Mouse (Mus musculus) CH12.LX (cell line): ENCODE data around the gene AC134908.4. TPM values are rescaled to one million over a fixed set of nuclear protein-coding genes. Genes with fewer than 3 reads are reported as not detected.
A peak's percentile ranks its signal among the peaks of the same experiment; 100 is the strongest.

Source experiments
- DNase-seq: peaks from one replicate; pipeline ENCODE4 v3.0.0-alpha.2; 2013; ENCODE audit errors: extremely low read depth
- H3K27ac ChIP-seq: 2 replicates; pipeline ENCODE4 v1.5.1; 2012; ENCODE audit warnings: low read depth, mild to moderate bottlenecking, control low read depth, moderate library complexity; ENCODE audit not compliant: insufficient read depth
- H3K27me3 ChIP-seq: replicated peaks from 2 replicates; pipeline ENCODE3; 2012; ENCODE audit warnings: inconsistent platforms
- H3K36me3 ChIP-seq, 2 experiments: replicated peaks in 1 of 2; 2 replicates each; pipeline versions ENCODE3 to v1.6.1; 2012; ENCODE audit warnings: inconsistent platforms in 1 of 2, low read length in 1 of 2, mild to moderate bottlenecking in 1 of 2, mixed read lengths in 1 of 2, moderate library complexity in 1 of 2; ENCODE audit not compliant: control insufficient read depth in 1 of 2, insufficient read depth in 1 of 2
- H3K4me1 ChIP-seq, 2 experiments: 2 replicates each; pipeline ENCODE4 v1.6.1; 2012; ENCODE audit warnings: inconsistent platforms in 1 of 2, moderate library complexity in 1 of 2; ENCODE audit not compliant: insufficient read depth in 2 of 2, control insufficient read depth in 1 of 2
- H3K4me2 ChIP-seq: 2 replicates; pipeline ENCODE4 v1.6.1; 2012; ENCODE audit warnings: low read depth, mild to moderate bottlenecking, control low read depth; ENCODE audit not compliant: poor library complexity, insufficient read depth, severe bottlenecking
- H3K4me3 ChIP-seq, 3 experiments: fragments of 150-350 bp in 1 of 3; sonication (generic) in 1 of 3; replicated peaks in 1 of 3; 2 replicates each; pipeline versions ENCODE3 to v1.5.1; 2011 to 2012; ENCODE audit warnings: low read depth in 2 of 3, low read length in 2 of 3, mild to moderate bottlenecking in 2 of 3, moderate library complexity in 2 of 3, control low read depth in 1 of 3, improper control_type of control experiment in 1 of 3, inconsistent platforms in 1 of 3, mixed read lengths in 1 of 3; ENCODE audit not compliant: poor library complexity in 1 of 3
- H3K79me2 ChIP-seq: replicated peaks from 2 replicates; pipeline ENCODE4 v1.6.1; 2012; ENCODE audit warnings: mild to moderate bottlenecking, moderate library complexity; ENCODE audit not compliant: control insufficient read depth, poor library complexity, insufficient read depth, severe bottlenecking; ENCODE audit errors: extremely low read depth
- H3K9ac ChIP-seq: 2 replicates; pipeline ENCODE4 v1.6.1; 2012; ENCODE audit warnings: low read depth, mild to moderate bottlenecking, control low read depth, moderate library complexity; ENCODE audit not compliant: insufficient read depth
- H3K9me3 ChIP-seq: replicated peaks from 2 replicates; pipeline ENCODE3; 2012; ENCODE audit warnings: low read length, inconsistent platforms, mixed read lengths
- BHLHE40 ChIP-seq: IDR thresholded peaks from 2 replicates; pipeline ENCODE4 v1.6.1; 2011; ENCODE audit warnings: mild to moderate bottlenecking, low read depth, low read length, improper control_type of control experiment
- CHD1 ChIP-seq: IDR thresholded peaks from 2 replicates; pipeline ENCODE4 v1.6.1; 2012; ENCODE audit warnings: low read depth, low read length, improper control_type of control experiment, inconsistent platforms
- E2F4 ChIP-seq: IDR thresholded peaks from 2 replicates; pipeline ENCODE4 v1.6.1; 2011; ENCODE audit warnings: low read depth, low read length, improper control_type of control experiment; ENCODE audit not compliant: insufficient replicate concordance
- ELF1 ChIP-seq: IDR thresholded peaks from 2 replicates; pipeline ENCODE4 v1.6.1; 2014; ENCODE audit warnings: low read depth, mild to moderate bottlenecking, inconsistent platforms, low read length, improper control_type of control experiment
- EP300 ChIP-seq: IDR thresholded peaks from 2 replicates; pipeline ENCODE4 v1.6.1; 2011; ENCODE audit warnings: low read length, improper control_type of control experiment
- ETS1 ChIP-seq: conservative IDR thresholded peaks from 2 replicates; pipeline ENCODE4 v1.6.1; 2012; ENCODE audit warnings: low read depth, mild to moderate bottlenecking, inconsistent platforms, low read length, improper control_type of control experiment, moderate library complexity
- GABPA ChIP-seq: IDR thresholded peaks from 2 replicates; pipeline ENCODE4 v1.6.1; 2012; ENCODE audit warnings: low read depth, low read length, improper control_type of control experiment, inconsistent platforms; ENCODE audit not compliant: insufficient replicate concordance
- IRF4 ChIP-seq: IDR thresholded peaks from 2 replicates; pipeline ENCODE4 v1.6.1; 2014; ENCODE audit warnings: low read depth, mild to moderate bottlenecking, inconsistent platforms, low read length, improper control_type of control experiment
- JUN ChIP-seq: IDR thresholded peaks from 2 replicates; pipeline ENCODE4 v1.6.1; 2011; ENCODE audit warnings: low read depth, mild to moderate bottlenecking, low read length, improper control_type of control experiment, moderate library complexity; ENCODE audit not compliant: insufficient read depth
- MAFK ChIP-seq: IDR thresholded peaks from 2 replicates; pipeline ENCODE4 v1.6.1; 2011; ENCODE audit warnings: low read length, improper control_type of control experiment; ENCODE audit not compliant: insufficient replicate concordance
- MAX ChIP-seq: IDR thresholded peaks from 2 replicates; pipeline ENCODE4 v1.6.1; 2011; ENCODE audit warnings: low read length, improper control_type of control experiment
- MAZ ChIP-seq: IDR thresholded peaks from 2 replicates; pipeline ENCODE4 v1.6.1; 2012; ENCODE audit warnings: low read depth, mild to moderate bottlenecking, inconsistent platforms, low read length, improper control_type of control experiment, moderate library complexity
- MEF2A ChIP-seq: IDR thresholded peaks from 2 replicates; pipeline ENCODE4 v1.6.1; 2014; ENCODE audit warnings: low read depth, mild to moderate bottlenecking, inconsistent platforms, low read length, improper control_type of control experiment, borderline replicate concordance
- MXI1 ChIP-seq: IDR thresholded peaks from 2 replicates; pipeline ENCODE4 v1.6.1; 2011; ENCODE audit warnings: mild to moderate bottlenecking, low read depth, low read length, improper control_type of control experiment
- MYC ChIP-seq: IDR thresholded peaks from 2 replicates; pipeline ENCODE4 v1.6.1; 2011; ENCODE audit warnings: low read depth, mild to moderate bottlenecking, improper control_type of control experiment, low read length
- NRF1 ChIP-seq: IDR thresholded peaks from 2 replicates; pipeline ENCODE4 v1.6.1; 2014; ENCODE audit warnings: low read depth, mild to moderate bottlenecking, inconsistent platforms, low read length, improper control_type of control experiment, moderate library complexity
- POLR2A ChIP-seq: IDR thresholded peaks from 2 replicates; pipeline ENCODE4 v1.6.1; 2011; ENCODE audit warnings: low read depth, mild to moderate bottlenecking, improper control_type of control experiment, low read length
- RAD21 ChIP-seq: IDR thresholded peaks from 2 replicates; pipeline ENCODE4 v1.6.1; 2011; ENCODE audit warnings: low read depth, mild to moderate bottlenecking, low read length, improper control_type of control experiment, moderate library complexity
- RCOR1 ChIP-seq: conservative IDR thresholded peaks from 2 replicates; pipeline ENCODE4 v1.6.1; 2012; ENCODE audit warnings: low read depth, mild to moderate bottlenecking, inconsistent platforms, low read length, improper control_type of control experiment
- SIN3A ChIP-seq: IDR thresholded peaks from 2 replicates; pipeline ENCODE4 v1.6.1; 2012; ENCODE audit warnings: low read length, improper control_type of control experiment, inconsistent platforms
- TCF12 ChIP-seq: IDR thresholded peaks from 2 replicates; pipeline ENCODE4 v1.6.1; 2014; ENCODE audit warnings: low read depth, mild to moderate bottlenecking, inconsistent platforms, low read length, improper control_type of control experiment
- USF1 ChIP-seq: IDR thresholded peaks from 2 replicates; pipeline ENCODE4 v1.6.1; 2014; ENCODE audit warnings: low read depth, mild to moderate bottlenecking, inconsistent platforms, low read length, improper control_type of control experiment
- USF2 ChIP-seq: conservative IDR thresholded peaks from 2 replicates; pipeline ENCODE4 v1.6.1; 2011; ENCODE audit warnings: low read depth, low read length, improper control_type of control experiment
- ZC3H11A ChIP-seq: IDR thresholded peaks from 2 replicates; pipeline ENCODE4 v1.6.1; 2012; ENCODE audit warnings: low read depth, mild to moderate bottlenecking, inconsistent platforms, low read length, improper control_type of control experiment
- ZNF384 ChIP-seq: IDR thresholded peaks from 2 replicates; pipeline ENCODE4 v1.6.1; 2012; ENCODE audit warnings: low read depth, low read length, improper control_type of control experiment, inconsistent platforms
- dilution Hi-C: fragments of 300-500 bp; cut with MboI; formaldehyde crosslinking; loops from 2 replicates; pipeline ENCODE4 v1.14.3; 2020; ENCODE audit warnings: low sequenced_read_pairs; ENCODE audit not compliant: extremely low pct_unique_long_range_greater_than_20kb, extremely low pct_ligation_motif_present
- in situ Hi-C: fragments of 300-500 bp; cut with MboI; formaldehyde crosslinking; loops from 3 replicates; pipeline ENCODE4 v1.14.3; 2019; ENCODE audit warnings: low sequenced_read_pairs, low pct_ligation_motif_present, low pct_unique_long_range_greater_than_20kb, mixed read lengths
- polyA plus RNA-seq: library from polyadenylated mRNA; unstranded; fragments of >175 nt; gene quantifications from 2 replicates; pipeline ENCODE4 v1.2.1, GENCODE M21; 2012; ENCODE audit warnings: low read depth; ENCODE audit not compliant: insufficient read length
- total RNA-seq, 2 experiments: library from RNA; depleted of rRNA; stranded (reverse); fragments of 300-350 nt in 1 of 2; fragments of >200 nt in 1 of 2; gene quantifications; 2 replicates each; pipeline ENCODE4 v1.2.3; 2012 to 2014

The AC134908.4 gene
- total and polyA plus RNA-seq, 3 experiments = not detected

GRCm38 (mm10) chr17:25794197-25794596 lies 1.3 kb downstream of the AC134908.4 start:
- no peak for DNase-seq
- H3K36me3 ChIP-seq = peaks cover 4 to 23% of the 10 kb centered on the region in 2 experiments
- 0 out of 2 replicates have a peak, but pooled peaks cover 3% of the 10 kb centered on the region for H3K79me2 ChIP-seq
- peaks cover 14 to 35% of the 10 kb centered on the region in 2 experiments for H3K4me1 ChIP-seq
- peaks cover 12% of the 10 kb centered on the region for H3K27me3 ChIP-seq
- dilution Hi-C loops = no loop called here
- no peak overlapping the region for H3K27ac ChIP-seq
- H3K9ac ChIP-seq = no peak overlapping the region
- TF ChIP-seq POLR2A = no peak
- no peak for TF ChIP-seq MAFK
- no peak for TF ChIP-seq ZC3H11A
- no peak for TF ChIP-seq TCF12
- TF ChIP-seq MAZ = no peak
- no peak for TF ChIP-seq JUN
- TF ChIP-seq MEF2A = no peak
- no peak for TF ChIP-seq RAD21
- TF ChIP-seq E2F4 = no peak
- TF ChIP-seq GABPA = no peak
- no peak for TF ChIP-seq ZNF384
- TF ChIP-seq USF2 = no peak
- no peak for TF ChIP-seq ELF1
- TF ChIP-seq NRF1 = no peak
- H3K9me3 ChIP-seq = peaks cover 2% of the 10 kb centered on the region
- in situ Hi-C loops = loop anchor here (10.0 kb wide), 1 partner anchor 59 kb away; the partner anchor contains the start of gene Mslnl
- no peak overlapping the region for H3K4me3 ChIP-seq
- H3K4me2 ChIP-seq = no peak overlapping the region

DNA sequence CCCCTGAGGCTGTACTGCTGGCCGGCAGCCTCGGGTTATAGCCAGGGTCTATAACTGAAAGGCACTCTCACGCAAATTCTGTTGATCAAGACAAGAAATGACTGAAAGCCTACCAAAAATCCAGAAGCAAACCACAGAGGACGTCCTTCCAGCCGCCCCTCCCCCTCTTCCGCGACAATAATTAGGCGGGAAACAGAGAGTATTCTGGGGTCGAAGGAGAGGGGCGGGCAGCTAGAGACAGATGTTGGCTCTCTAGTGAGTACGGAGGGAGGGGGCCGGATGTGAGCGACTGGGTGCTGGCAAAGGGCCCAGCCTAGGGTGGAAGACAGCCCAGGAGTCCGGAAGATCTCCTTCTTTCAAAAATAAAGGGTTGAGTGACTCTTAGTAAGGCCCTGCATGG lies 2.8 kb downstream of the AC134908.4 start, which contains the start of gene Fam173a:
Gene Fam173a, minus strand, starts transcription at position 287 of the 400 bp plus-strand sequence.
- peaks cover 2% of the 10 kb centered on the region for H3K27me3 ChIP-seq
- H3K4me3 ChIP-seq = peak within 1 kb of the TSS; percentile 67 to 83 (median 76)
- peaks cover 17 to 38% of the 10 kb centered on the region in 2 experiments for H3K36me3 ChIP-seq
- H3K79me2 ChIP-seq = 0 out of 2 replicates have a peak, but pooled peaks cover 3% of the 10 kb centered on the region
- H3K9me3 ChIP-seq = no peaks in the 10 kb centered on the region
- dilution Hi-C loops = no loop called here
- H3K27ac ChIP-seq = peak within 1 kb of the TSS; percentile 67
- peaks cover 14 to 34% of the 10 kb centered on the region in 2 experiments for H3K4me1 ChIP-seq
- TF ChIP-seq CHD1 = 0 out of 2 replicates have a peak, but pooled peaks have one; percentile 51
- peak; percentile 8; the same call in 1 of the 2 replicates for TF ChIP-seq MXI1
- TF ChIP-seq USF1 = no peak
- no peak for TF ChIP-seq ZC3H11A
- peak; percentile 22; the same call in 1 of the 2 replicates for TF ChIP-seq TCF12
- TF ChIP-seq SIN3A = 0 out of 2 replicates have a peak, but pooled peaks have one; percentile 5
- TF ChIP-seq E2F4 = peak; percentile 82; the same call in 1 of the 2 replicates
- TF ChIP-seq MAZ = peak; percentile 17; the same call in 1 of the 2 replicates
- 0 out of 2 replicates have a peak, but pooled peaks have one; percentile 23 for TF ChIP-seq EP300
- peak; percentile 2; the same call in 1 of the 2 replicates for TF ChIP-seq IRF4
- peak; percentile 76; the same call in 1 of the 2 replicates for TF ChIP-seq RCOR1
- TF ChIP-seq MYC = no peak
- TF ChIP-seq MAX = peak; percentile 40; the same call in 1 of the 2 replicates
- no peak for TF ChIP-seq ETS1
- TF ChIP-seq BHLHE40 = no peak; the same call in 1 of the 2 replicates
- in situ Hi-C loops = loop anchor here (10.0 kb wide), 1 partner anchor 58 kb away; the partner anchor contains the start of gene Mslnl
- peak within 1 kb of the TSS; percentile 42 for H3K9ac ChIP-seq
- H3K4me2 ChIP-seq = peak within 1 kb of the TSS; percentile 71; the same call in 1 of the 2 replicates
- DNase-seq = peak; percentile 76
